Mouse (Mus musculus) myocyte (in vitro differentiated cells): ENCODE data around the gene Zswim3. TPM values are rescaled to one million over a fixed set of nuclear protein-coding genes. Genes with fewer than 3 reads are reported as not detected.

Experiments used
- H3K27me3 ChIP-seq: one replicate; pipeline ENCODE4 v1.6.1; 2011; ENCODE audit not compliant: control insufficient read depth, insufficient read depth, insufficient read length
- H3K36me3 ChIP-seq: one replicate; pipeline ENCODE4 v1.6.1; 2011; ENCODE audit not compliant: control insufficient read depth, insufficient read depth
- H3K4me2 ChIP-seq: one replicate; pipeline ENCODE4 v1.6.1; 2011; ENCODE audit warnings: low read depth, control low read depth
- H3K4me3 ChIP-seq: one replicate; pipeline ENCODE4 v1.5.1; 2011; ENCODE audit warnings: mild to moderate bottlenecking, control low read depth, moderate library complexity
- H3K79me2 ChIP-seq: one replicate; pipeline ENCODE4 v1.6.1; 2011; ENCODE audit not compliant: control insufficient read depth, insufficient read depth
- H3ac ChIP-seq: one replicate; pipeline ENCODE4 v1.6.1; 2011; ENCODE audit not compliant: control insufficient read depth, insufficient read length
- CEBPB ChIP-seq: IDR thresholded peaks from 2 replicates; pipeline ENCODE4 v1.6.1; 2011; ENCODE audit warnings: mild to moderate bottlenecking, moderate library complexity; ENCODE audit not compliant: poor library complexity, insufficient read depth, severe bottlenecking
- E2F4 ChIP-seq: IDR thresholded peaks from one replicate; pipeline ENCODE4 v1.6.1; 2011; ENCODE audit warnings: mild to moderate bottlenecking, control low read depth, moderate library complexity; ENCODE audit not compliant: insufficient read depth
- MAX ChIP-seq: IDR thresholded peaks from one replicate; pipeline ENCODE4 v1.6.1; 2011; ENCODE audit warnings: low read depth, mild to moderate bottlenecking, control low read depth
- MYOD1 ChIP-seq, 3 experiments: IDR thresholded peaks; one replicate each; pipeline ENCODE4 v1.6.1; 2011; ENCODE audit warnings: control low read depth in 2 of 3, low read depth in 2 of 3, mild to moderate bottlenecking in 2 of 3, moderate library complexity in 1 of 3; ENCODE audit not compliant: insufficient read length in 2 of 3, control insufficient read depth in 1 of 3
- MYOG ChIP-seq, 3 experiments: IDR thresholded peaks; one replicate each; pipeline ENCODE4 v1.6.1; 2011; ENCODE audit warnings: control low read depth in 2 of 3, low read depth in 2 of 3, mild to moderate bottlenecking in 2 of 3; ENCODE audit not compliant: insufficient read length in 2 of 3, control insufficient read depth in 1 of 3, insufficient read depth in 1 of 3
- POLR2A ChIP-seq: IDR thresholded peaks from one replicate; pipeline ENCODE4 v1.6.1; 2011; ENCODE audit warnings: low read depth, mild to moderate bottlenecking, control low read depth, moderate library complexity; ENCODE audit not compliant: insufficient read length
- POLR2AphosphoS2 ChIP-seq: IDR thresholded peaks from one replicate; pipeline ENCODE4 v1.6.1; 2011; ENCODE audit warnings: low read depth, control low read depth; ENCODE audit not compliant: insufficient read length
- REST ChIP-seq: IDR thresholded peaks from one replicate; pipeline ENCODE4 v1.6.1; 2011; ENCODE audit warnings: mild to moderate bottlenecking, control low read depth, moderate library complexity; ENCODE audit not compliant: insufficient read depth, insufficient read length
- SRF ChIP-seq: IDR thresholded peaks from one replicate; pipeline ENCODE4 v1.6.1; 2011; ENCODE audit warnings: low read depth; ENCODE audit not compliant: control insufficient read depth, insufficient read length
- TCF12 ChIP-seq: IDR thresholded peaks from one replicate; pipeline ENCODE4 v1.6.1; 2011; ENCODE audit warnings: mild to moderate bottlenecking, control low read depth; ENCODE audit not compliant: poor library complexity, insufficient read depth, severe bottlenecking
- TCF3 ChIP-seq: IDR thresholded peaks from one replicate; pipeline ENCODE4 v1.6.1; 2011; ENCODE audit warnings: low read depth, control low read depth; ENCODE audit not compliant: insufficient read length
- USF1 ChIP-seq: IDR thresholded peaks from one replicate; pipeline ENCODE4 v1.6.1; 2011; ENCODE audit warnings: low read depth, mild to moderate bottlenecking, control low read depth, moderate library complexity
- polyA plus RNA-seq: library from polyadenylated mRNA; unstranded; fragments of >200 nt; fragmentation: generic; extraction: Trizol; gene quantifications from one replicate; pipeline ENCODE4 v1.2.1, GENCODE M21; 2012; ENCODE audit warnings: missing spikeins

Zswim3 gene
- polyA plus RNA-seq, 1 experiment = 3.3 TPM

- no peaks in the 10 kb centered on the region for H3K27me3 ChIP-seq
- TF ChIP-seq MAX = peak; percentile 33
- no peak for TF ChIP-seq CEBPB
- peak in 1 of 3 experiments; percentile 55 for TF ChIP-seq MYOG (IDR thresholded peaks at IDR 0.05; ENCODE audit: control insufficient read depth in 1 of 3, insufficient read depth in 1 of 3, insufficient read length in 2 of 3, low read depth in 2 of 3)
- H3K4me2 ChIP-seq = peak overlapping the region; percentile 51
Measured at GRCm38 (mm10) chr2:164866741-164867551, 62.0 kb downstream of the Zswim3 start.

GRCm38 (mm10) chr2:164867566-164867965, 62.7 kb downstream of the Zswim3 start:
- H3K4me2 ChIP-seq = no peak overlapping the region
- H3K4me3 ChIP-seq = no peak overlapping the region
- no peaks in the 10 kb centered on the region for H3K36me3 ChIP-seq
- H3ac ChIP-seq = no peak overlapping the region
- H3K79me2 ChIP-seq = no peaks in the 10 kb centered on the region
- no peaks in the 10 kb centered on the region for H3K27me3 ChIP-seq
- TF ChIP-seq MYOG (IDR thresholded peaks at IDR 0.05; ENCODE audit: control insufficient read depth in 1 of 3, insufficient read depth in 1 of 3, insufficient read length in 2 of 3, low read depth in 2 of 3) = no peak
- no peak for TF ChIP-seq TCF12
- TF ChIP-seq MYOD1 (IDR thresholded peaks at IDR 0.05; ENCODE audit: control insufficient read depth in 1 of 3, insufficient read length in 2 of 3, low read depth in 2 of 3) = no peak
- TF ChIP-seq USF1 = no peak
- no peak for TF ChIP-seq POLR2AphosphoS2
- TF ChIP-seq CEBPB = no peak
- no peak for TF ChIP-seq MAX
- TF ChIP-seq E2F4 = no peak
- TF ChIP-seq TCF3 = no peak
- TF ChIP-seq POLR2A = no peak
- TF ChIP-seq REST = no peak
- no peak for TF ChIP-seq SRF

More at GRCm38 (mm10) chr2:164866741-164867551, 62.0 kb downstream of the Zswim3 start:
- Histone ChIP-seq H3K79me2 (no peaks in the 10 kb centered on the region), H3ac (no peak overlapping the region), H3K36me3 (no peaks in the 10 kb centered on the region), H3K4me3 (no peak overlapping the region)

DNA sequence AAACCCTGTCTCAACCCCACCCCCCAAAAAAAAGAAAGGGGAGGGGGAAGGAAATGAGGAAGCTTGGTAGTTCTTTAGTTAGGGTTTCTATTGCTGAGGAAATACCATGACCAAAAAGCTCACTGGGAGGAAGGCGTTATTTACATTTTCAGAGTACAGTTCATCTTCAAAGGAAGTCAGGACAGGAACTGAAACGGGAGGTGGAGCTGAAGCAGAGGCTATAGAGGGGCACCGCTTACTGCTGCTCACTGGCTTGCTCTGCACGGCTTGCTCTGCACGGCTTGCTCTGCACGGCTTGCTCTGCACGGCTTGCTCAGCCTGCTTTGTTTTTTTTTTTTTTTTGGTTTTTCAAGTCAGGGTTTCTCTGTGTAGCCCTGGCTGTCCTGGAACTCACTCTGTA, 63.6 kb downstream of the Zswim3 start:
- no peak overlapping the region for H3ac ChIP-seq
- H3K27me3 ChIP-seq = no peaks in the 10 kb centered on the region
- TF ChIP-seq MAX = no peak
- no peak for TF ChIP-seq REST
- no peak for TF ChIP-seq POLR2A
- no peak for TF ChIP-seq MYOG (IDR thresholded peaks at IDR 0.05; ENCODE audit: control insufficient read depth in 1 of 3, insufficient read depth in 1 of 3, insufficient read length in 2 of 3, low read depth in 2 of 3)
- TF ChIP-seq CEBPB = no peak
- TF ChIP-seq SRF = no peak
- TF ChIP-seq POLR2AphosphoS2 = no peak
- TF ChIP-seq TCF3 = no peak
- no peak for TF ChIP-seq E2F4
- no peak for TF ChIP-seq MYOD1 (IDR thresholded peaks at IDR 0.05; ENCODE audit: control insufficient read depth in 1 of 3, insufficient read length in 2 of 3, low read depth in 2 of 3)
- no peak for TF ChIP-seq TCF12
- TF ChIP-seq USF1 = no peak
- no peaks in the 10 kb centered on the region for H3K36me3 ChIP-seq
- H3K4me3 ChIP-seq = no peak overlapping the region
- H3K79me2 ChIP-seq = no peaks in the 10 kb centered on the region
- H3K4me2 ChIP-seq = no peak overlapping the region

Other genes starting within 250 kb of the Zswim3 start
- gene Wfdc2, start 242.7 kb upstream of the Zswim3 start, polyA plus RNA-seq = not detected
- not detected for gene Spint3, start 231.6 kb upstream of the Zswim3 start, polyA plus RNA-seq
- gene Wfdc6a, start 219.7 kb upstream of the Zswim3 start, polyA plus RNA-seq = not detected
- not detected for gene Eppin, start 211.5 kb upstream of the Zswim3 start, polyA plus RNA-seq
- gene Wfdc6b, start 191.6 kb upstream of the Zswim3 start, polyA plus RNA-seq = not detected
- gene Wfdc8, start 191.5 kb upstream of the Zswim3 start, polyA plus RNA-seq = not detected
- gene Wfdc16, start 166.3 kb upstream of the Zswim3 start, polyA plus RNA-seq = not detected
- gene Wfdc10, start 149.1 kb upstream of the Zswim3 start, polyA plus RNA-seq = not detected
- not detected for gene Wfdc9, start 148.5 kb upstream of the Zswim3 start, polyA plus RNA-seq
- gene Wfdc11, start 131.0 kb upstream of the Zswim3 start, polyA plus RNA-seq = not detected
- 0.04 TPM for gene Wfdc13, start 120.0 kb upstream of the Zswim3 start, polyA plus RNA-seq
- gene Spint4, start 106.6 kb upstream of the Zswim3 start, polyA plus RNA-seq = not detected
- gene Spint5, start 89.8 kb upstream of the Zswim3 start, polyA plus RNA-seq = not detected
- 0.41 TPM for gene Wfdc3, start 59.2 kb upstream of the Zswim3 start, polyA plus RNA-seq
- gene Dnttip1, start 59.1 kb upstream of the Zswim3 start, polyA plus RNA-seq = 63.0 TPM
- gene Ube2c, start 35.2 kb upstream of the Zswim3 start, polyA plus RNA-seq = 103 TPM
- gene Tnnc2, start 25.1 kb upstream of the Zswim3 start, polyA plus RNA-seq = 3,985 TPM
- gene Snx21, start 19.3 kb upstream of the Zswim3 start, polyA plus RNA-seq = 29.5 TPM
- gene Acot8, start 216 bp upstream of the Zswim3 start, polyA plus RNA-seq = 24.5 TPM
- 13.3 TPM for gene Zswim1, start 17.6 kb downstream of the Zswim3 start, polyA plus RNA-seq
- 0.40 TPM for gene Spata25, start 23.4 kb downstream of the Zswim3 start, polyA plus RNA-seq
- 202 TPM for gene Ctsa, start 27.8 kb downstream of the Zswim3 start, polyA plus RNA-seq
- 23.5 TPM for gene Neurl2, start 28.4 kb downstream of the Zswim3 start, polyA plus RNA-seq
- gene Pltp, start 52.6 kb downstream of the Zswim3 start, polyA plus RNA-seq = 117 TPM
- 43.2 TPM for gene Pcif1, start 74.2 kb downstream of the Zswim3 start, polyA plus RNA-seq
- gene Zfp335, start 106.7 kb downstream of the Zswim3 start, polyA plus RNA-seq = 11.1 TPM
- gene Mmp9, start 135.7 kb downstream of the Zswim3 start, polyA plus RNA-seq = 1.7 TPM
- gene Slc12a5, start 155.7 kb downstream of the Zswim3 start, polyA plus RNA-seq = 0.52 TPM
- gene Ncoa5, start 229.8 kb downstream of the Zswim3 start, polyA plus RNA-seq = 24.0 TPM